8 mouse cellular contexts compared by ENCODE assay signal in the genomic region with DNA sequence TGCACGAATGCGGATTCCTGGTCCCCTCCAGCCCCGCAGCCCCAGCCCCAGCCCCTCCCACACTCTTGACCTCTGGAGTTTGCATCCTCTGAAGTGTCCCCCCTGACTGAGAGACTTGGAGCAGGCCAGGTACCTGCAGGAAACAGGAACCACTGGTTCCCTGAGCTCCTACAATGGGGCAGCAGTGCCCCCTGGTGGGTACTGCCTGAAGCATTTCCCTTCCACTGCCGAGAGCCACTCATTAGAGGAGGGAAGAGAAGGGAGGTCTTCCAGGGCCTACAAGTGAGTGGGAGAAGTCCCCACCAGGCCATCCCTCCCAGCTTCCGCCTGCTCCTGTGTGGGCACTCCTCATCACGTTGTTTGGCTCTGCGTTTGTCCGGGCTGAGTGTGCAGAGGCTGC. TPM values are rescaled to one million over a fixed set of nuclear protein-coding genes. Genes with fewer than 3 reads are reported as not detected.
DNase-seq lines count a peak whose midpoint lies in the region; ATAC-seq lines count a peak whose summit lies in the region.

No protein-coding gene starts in this region.

- DNase-seq in cerebellum, postnatal 36 days, result peak; percentile 88 to 90
- DNase-seq in frontal cortex, postnatal 36 days (ENCODE audit: low spot score in 2 of 2), result peak; percentile 79 to 83
- peak; percentile 67 for DNase-seq in hindlimb bud, embryonic 11.5 days (ENCODE audit: extremely low spot score, low read depth, low spot score)
- peak; percentile 27 to 77 for DNase-seq in left cerebral cortex, adult 8-10 months (ENCODE audit: low spot score in 2 of 2)
- DNase-seq in mesoderm, embryonic 11.5 days (ENCODE audit: low read depth, low spot score), result peak; percentile 87
- peak; percentile 52 to 54 for DNase-seq in right cerebral cortex, postnatal 36 days (ENCODE audit: low spot score in 2 of 2)
- DNase-seq in yolk sac, embryonic 10.5 days (ENCODE audit: low spot score), result peak; percentile 55

- ATAC-seq in activated CD4-positive, CD25-positive, alpha-beta regulatory T cell, adult 4 months, result peak; percentile 38

RNA-seq across cellular contexts. Expression of a gene that starts 44.5 kb away (rescaled TPM):
- 100 to 1,000 TPM; 408 to 719 TPM for polyA plus RNA-seq in activated CD4-positive, CD25-positive, alpha-beta regulatory T cell, adult 4 months (2017; shearing (Covaris generic))
- total RNA-seq in left cerebral cortex, adult 8-10 months (2022), result 10 to 100 TPM; 22.9 to 31.8 (median 25.6) TPM

Comparison
In these comparisons a context has a peak if more than half of its experiments do, and no peak if none do; other contexts are left out.
1. Peak in every context shown above with its lines: DNase-seq and ATAC-seq.